Mouse (Mus musculus): ENCODE measurements around the gene Itgb7.

Itgb7 gene

DNA sequence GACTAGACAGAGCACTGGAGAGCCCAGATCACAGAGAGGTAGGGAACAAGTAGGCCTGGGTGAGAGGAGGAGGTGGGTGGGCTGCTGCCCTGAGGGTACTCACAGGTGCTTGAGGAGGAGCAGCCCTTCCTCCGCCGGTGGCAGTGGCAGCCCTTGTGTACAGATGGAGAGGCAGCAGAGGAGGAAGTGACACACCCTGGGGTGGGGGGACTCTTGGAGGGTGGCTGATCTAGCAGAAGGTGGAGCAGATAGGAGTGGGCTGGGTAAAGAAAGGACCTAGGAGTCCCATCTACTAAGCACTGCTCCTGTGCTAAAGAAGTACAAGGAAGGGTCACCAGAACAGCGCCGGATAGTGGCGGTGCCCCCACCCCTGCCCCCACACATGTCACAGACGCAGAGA lies at the start of gene Itgb7:
Gene Itgb7 (minus strand): TSS at position 197 of the 400 bp plus-strand sequence.
- DNase-seq (ENCODE audit: low read depth, low spot score) = peak; percentile 53

DNA sequence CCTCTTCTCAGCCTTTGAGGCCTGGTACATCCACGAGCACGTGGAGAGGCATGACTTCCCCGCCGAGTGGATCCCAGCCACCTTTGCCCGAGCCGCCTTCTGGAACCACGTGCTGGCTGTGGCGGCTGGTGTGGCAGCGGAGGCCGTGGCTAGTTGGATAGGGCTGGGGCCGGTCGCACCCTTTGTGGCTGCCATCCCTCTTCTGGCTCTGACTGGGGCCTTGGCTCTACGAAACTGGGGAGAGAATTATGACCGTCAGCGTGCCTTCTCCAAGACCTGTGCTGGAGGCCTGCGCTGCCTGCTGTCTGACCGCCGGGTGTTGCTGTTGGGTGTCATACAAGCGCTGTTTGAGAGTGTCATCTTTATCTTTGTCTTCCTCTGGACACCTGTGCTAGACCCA lies 48.9 kb upstream of the Itgb7 start:
- no peak for DNase-seq (ENCODE audit: low read depth, low spot score)

GRCm38 (mm10) chr15:102279783-102280520 lies 48.2 kb upstream of the Itgb7 start:
- peak; percentile 82 for DNase-seq (ENCODE audit: low read depth, low spot score)

DNA sequence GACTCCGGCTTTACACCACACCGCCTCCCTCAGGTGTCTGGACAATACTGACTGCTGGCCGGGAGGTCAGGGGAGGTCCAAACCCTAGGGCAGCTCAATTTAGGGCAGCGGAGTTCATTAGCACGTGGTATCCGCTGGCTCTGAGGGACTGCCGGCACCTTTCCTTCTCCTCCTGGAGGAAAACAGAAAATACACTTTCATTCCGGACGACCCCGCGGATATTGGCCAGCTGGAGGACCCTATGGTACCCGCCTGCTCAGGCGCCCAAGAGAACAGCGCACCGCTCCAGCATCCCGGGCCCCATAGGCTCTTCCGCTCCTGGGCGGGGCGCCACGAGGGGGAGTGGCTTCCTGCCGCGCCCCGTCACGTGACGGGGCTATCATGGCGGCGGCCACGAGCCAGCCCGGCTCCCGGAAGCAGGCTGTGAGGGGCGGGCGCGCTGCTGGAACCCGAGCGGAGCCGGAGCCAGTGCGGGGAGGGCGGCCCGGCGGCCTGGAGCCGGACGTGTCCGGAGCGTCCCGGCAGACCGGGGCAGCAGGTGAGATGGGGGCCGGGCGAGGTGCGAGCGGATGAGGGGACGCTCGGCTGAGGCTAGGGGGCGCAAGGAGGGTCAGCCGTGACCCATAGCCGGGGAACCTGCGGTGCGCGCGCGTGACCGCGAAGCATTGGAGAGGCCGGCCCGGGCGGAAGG lies 47.5 kb upstream of the Itgb7 start, which contains the start of gene Mfsd5:
Gene Mfsd5 (plus strand): TSS at position 363 of the 691 bp plus-strand sequence.
- DNase-seq (ENCODE audit: low read depth, low spot score) = peak; percentile 90

GRCm38 (mm10) chr15:102278726-102279091 lies 47.0 kb upstream of the Itgb7 start:
- DNase-seq (ENCODE audit: low read depth, low spot score) = no peak

- DNase-seq (ENCODE audit: low read depth, low spot score) = peak; percentile 56
These were observed 42.4 kb upstream of the Itgb7 start for GRCm38 (mm10) chr15:102273982-102274716.

DNA sequence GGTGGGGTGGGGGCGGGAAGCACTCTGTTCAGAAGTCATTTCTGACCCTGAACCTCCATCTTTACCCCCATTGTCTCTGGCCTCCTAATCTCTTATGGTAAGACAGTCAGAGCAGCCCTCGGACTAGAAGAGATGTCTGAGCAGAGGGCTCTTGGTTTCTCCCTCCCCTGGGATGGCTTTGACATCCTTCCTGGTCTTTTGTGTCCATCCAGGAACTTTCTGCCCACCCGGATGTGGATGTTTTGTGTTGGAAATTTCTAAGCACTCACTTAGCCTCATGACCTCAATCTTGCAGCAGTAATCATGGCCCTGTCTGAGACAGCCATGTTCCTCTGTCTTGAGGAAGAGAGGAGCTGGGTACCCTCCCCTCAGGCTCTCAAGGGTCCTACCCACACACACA lies 39.7 kb upstream of the Itgb7 start:
- peak; percentile 92 for DNase-seq (ENCODE audit: low read depth, low spot score)

DNA sequence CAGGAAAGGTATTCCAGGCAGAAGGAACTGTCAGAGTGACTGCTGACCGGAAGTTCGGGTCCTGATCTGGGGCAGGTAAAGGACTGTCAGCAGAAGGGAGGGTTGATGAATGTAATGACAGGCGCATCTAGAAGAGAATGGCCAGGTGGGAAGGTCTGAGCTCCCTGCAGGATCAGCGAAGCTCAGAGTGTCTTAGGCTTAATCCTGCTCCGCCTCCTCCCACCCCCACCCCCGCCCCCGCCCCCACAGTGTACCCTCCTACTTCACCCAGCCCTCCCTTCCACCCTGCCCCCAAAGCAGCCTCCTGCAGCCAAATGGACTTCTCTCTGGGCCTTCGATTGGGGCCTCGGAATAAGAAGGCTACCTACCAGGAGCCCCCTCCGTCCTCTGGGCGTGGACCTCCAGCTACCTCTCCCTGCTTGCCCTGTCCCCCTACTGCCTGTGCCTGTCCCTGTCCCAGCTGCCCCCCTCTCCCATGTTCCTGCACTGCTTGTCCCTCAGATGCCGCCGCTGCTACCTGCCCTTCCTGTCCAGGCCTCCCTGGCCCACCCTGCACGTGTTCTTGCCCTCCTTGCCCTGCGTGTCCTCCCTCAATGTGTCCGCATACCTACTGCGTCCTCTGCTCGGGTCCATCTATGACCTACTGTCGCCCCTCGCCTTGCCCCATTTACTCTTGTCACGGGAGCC lies 38.7 kb upstream of the Itgb7 start, which contains the start of gene Gm9918:
Gene Gm9918 (plus strand): TSS at position 290 of the 687 bp plus-strand sequence.
- DNase-seq (ENCODE audit: low read depth, low spot score) = peak; percentile 60

- peak; percentile 67 for DNase-seq (ENCODE audit: low read depth, low spot score)
These were observed 33.8 kb upstream of the Itgb7 start for GRCm38 (mm10) chr15:102265548-102265947.

GRCm38 (mm10) chr15:102263037-102263436 lies 31.3 kb upstream of the Itgb7 start:
- DNase-seq (ENCODE audit: low read depth, low spot score) = no peak

DNA sequence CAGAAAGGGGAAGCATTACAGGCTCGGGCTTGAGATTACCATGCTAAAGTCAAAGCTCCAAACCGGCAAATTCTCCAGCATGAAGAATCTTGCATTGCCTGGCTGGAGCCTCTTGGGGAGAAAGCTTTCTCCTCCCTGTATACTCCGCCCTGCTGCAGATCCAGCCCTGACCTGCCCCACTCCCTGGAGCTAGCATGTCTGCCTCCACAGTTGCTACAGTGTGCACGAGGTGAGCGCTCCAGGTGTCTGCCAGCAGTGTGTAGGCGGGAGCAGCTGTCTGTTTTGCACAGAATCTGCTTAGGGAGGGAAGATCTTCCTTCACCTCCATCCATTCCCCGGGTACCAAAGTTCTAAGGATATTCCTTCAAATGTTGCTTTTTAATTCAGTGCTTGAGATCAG lies 30.8 kb upstream of the Itgb7 start:
- peak; percentile 70 for DNase-seq (ENCODE audit: low read depth, low spot score)

DNA sequence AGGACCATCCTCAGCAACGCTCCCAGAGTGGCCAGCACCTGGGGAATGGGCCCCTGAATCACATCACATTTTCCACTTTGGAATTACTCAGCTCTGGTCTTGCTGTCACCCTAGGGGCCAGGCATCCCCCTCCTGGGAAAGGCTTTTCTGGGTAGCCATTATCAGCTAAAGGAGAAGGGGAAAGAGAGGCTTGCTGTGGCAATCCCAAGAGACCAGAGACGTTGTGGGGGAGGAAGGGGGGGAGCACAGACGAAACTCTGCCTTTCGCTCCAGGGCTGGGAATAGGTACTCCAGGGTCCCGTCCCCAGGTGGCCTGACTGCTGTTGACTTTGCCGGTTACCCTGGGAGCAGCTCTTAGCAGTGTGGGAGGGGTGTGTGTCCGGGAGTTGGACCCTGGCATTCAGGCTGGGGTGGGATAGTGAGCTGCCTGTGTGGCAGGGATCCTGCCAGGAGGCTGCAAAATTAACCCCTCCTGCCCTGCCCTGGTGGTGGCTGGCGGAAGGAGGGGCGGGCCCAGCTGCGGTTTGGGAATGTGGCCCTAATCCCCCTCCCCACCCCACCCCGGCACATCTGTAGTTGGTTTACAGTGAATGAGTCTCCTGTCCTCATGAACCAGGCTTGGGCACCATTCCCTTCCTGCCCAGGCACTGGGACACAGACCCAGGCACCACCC lies 27.0 kb upstream of the Itgb7 start:
- peak; percentile 33 for DNase-seq (ENCODE audit: low read depth, low spot score)

DNA sequence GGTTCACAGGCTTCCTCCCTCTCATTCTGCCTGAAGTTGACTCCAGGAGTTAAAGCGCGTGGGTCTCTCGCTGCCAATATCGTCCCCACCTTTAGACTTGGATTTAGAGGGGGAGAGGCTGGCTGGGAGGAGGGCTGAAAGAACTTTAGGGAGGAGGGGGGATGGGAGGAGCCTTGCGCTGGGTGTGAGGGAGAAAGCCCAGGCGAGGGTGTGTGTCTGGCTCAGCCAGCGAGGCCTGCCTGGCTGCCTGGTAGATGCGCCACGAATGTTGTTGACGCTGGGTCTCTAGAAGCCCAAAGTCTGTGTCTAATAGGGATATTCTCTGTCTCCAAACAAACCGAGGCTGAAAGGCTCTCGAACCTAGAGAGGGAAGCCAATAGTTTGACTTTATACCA lies 26.3 kb upstream of the Itgb7 start:
- DNase-seq (ENCODE audit: low read depth, low spot score) = peak; percentile 86

DNA sequence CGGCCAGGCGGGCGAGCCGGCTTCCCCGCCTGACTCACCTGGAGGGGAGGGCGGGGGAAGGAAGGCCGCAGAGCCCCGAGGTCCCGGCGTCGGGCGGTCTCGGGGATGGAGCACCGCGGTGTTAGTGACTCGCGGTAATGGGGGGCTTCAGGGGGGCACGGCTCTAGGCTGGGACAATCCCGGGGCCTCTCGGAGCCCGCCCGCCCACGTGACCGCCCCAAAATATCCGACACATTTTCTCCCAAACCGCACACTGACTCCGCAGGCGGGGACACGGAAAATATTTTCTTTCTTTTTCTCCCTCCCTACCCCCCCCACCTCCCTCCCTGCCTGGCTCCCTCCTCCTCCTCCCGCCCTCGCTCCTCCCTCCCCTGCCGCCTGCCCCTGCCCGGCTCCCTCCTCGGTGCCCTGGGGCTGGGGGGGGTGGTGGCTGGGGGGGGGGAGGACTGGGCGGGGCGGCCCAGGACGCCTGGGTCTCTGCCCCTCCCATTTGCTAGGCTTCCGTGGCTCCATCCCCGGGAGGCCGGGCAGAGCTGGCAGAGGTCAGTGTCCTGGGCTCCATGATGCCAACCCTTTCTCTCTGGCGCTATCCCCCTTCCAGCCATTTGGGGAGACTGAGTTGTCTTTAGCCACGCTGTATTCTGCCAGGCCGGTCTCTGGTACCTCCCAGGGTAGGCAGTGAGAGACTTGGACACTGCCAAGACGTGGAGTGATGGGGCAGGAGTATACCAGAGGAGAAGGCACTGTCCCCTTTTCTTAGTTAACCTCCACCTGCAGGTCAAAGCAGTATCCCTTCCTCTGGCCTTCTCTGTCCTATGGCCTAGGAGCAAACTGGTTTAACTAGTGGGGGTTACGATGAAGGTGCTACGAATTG lies 25.7 kb upstream of the Itgb7 start, which contains the start of gene Rarg:
Gene Rarg (minus strand): TSS at position 316 of the 874 bp plus-strand sequence.
- peak; percentile 46 for DNase-seq (ENCODE audit: low read depth, low spot score)

GRCm38 (mm10) chr15:102256431-102257201 lies 24.9 kb upstream of the Itgb7 start:
- DNase-seq (ENCODE audit: low read depth, low spot score) = no peak

- DNase-seq (ENCODE audit: low read depth, low spot score) = no peak
These were observed 24.0 kb upstream of the Itgb7 start for GRCm38 (mm10) chr15:102255547-102256255.

GRCm38 (mm10) chr15:102250521-102250920 lies 18.8 kb upstream of the Itgb7 start:
- DNase-seq (ENCODE audit: low read depth, low spot score) = peak; percentile 87

DNA sequence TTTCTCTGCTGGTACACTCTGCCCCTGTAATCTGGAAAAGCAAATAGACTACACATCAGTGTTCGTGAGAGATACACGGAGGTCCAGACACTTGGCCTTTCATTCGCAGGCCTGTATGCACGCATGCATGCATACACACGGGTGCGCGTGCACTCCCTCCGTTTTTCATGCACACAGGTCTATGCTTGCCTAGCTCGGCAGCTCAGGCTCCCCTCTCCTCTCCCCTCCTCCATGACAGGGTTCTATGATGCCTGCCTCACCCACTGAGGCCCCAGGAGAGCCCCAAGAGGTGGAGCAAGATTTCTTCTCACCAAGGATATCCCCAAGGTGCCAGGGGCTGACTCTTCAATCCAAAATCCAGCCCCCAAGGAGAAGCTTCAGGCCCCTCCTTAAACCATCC lies 18.2 kb upstream of the Itgb7 start:
- peak; percentile 46 for DNase-seq (ENCODE audit: low read depth, low spot score)
